In genomic region chr11:60104810-60105592, GRCm38 (mm10) we compare ENCODE assay signal across 7 mouse cellular contexts. TPM values are rescaled to one million over a fixed set of nuclear protein-coding genes. Genes with fewer than 3 reads are reported as not detected.
A peak's percentile ranks its signal among the peaks of the same experiment; 100 is the strongest.
DNase-seq lines count a peak whose midpoint lies in the region; ATAC-seq and TF ChIP-seq lines count a peak whose summit lies in the region.

Gene Rai1, plus strand, starts transcription at chr11:60105013.

- peak within 1 kb of the TSS; percentile 90 for H3K4me2 ChIP-seq in embryonic facial prominence, embryonic 14.5 days (ENCODE audit: low read depth, low read length)
- peak within 1 kb of the TSS; percentile 84 for H3K4me2 ChIP-seq in limb, embryonic 13.5 days (replicated peaks)
- H3K4me2 ChIP-seq in midbrain, embryonic 15.5 days, result peak within 1 kb of the TSS; percentile 71

- peak; percentile 95 for DNase-seq in adrenal gland, postnatal 14 days
- DNase-seq in embryonic facial prominence, embryonic 14.5 days (ENCODE audit: low spot score), result peak; percentile 94
- DNase-seq in heart, adult 2 months, result peak; percentile 92 to 96
- DNase-seq in kidney, adult 8-10 months, result peak; percentile 86 to 93
- DNase-seq in spleen, adult 18-20 months, result peak; percentile 85 to 96

- H3K9me3 ChIP-seq in embryonic facial prominence, embryonic 14.5 days (ENCODE audit: control insufficient read depth, low read length), result no peaks in the 10 kb centered on the region
- no peaks in the 10 kb centered on the region for H3K9me3 ChIP-seq in limb, embryonic 13.5 days
- H3K9me3 ChIP-seq in midbrain, embryonic 15.5 days, result no peaks in the 10 kb centered on the region

- intact Hi-C loops in heart, adult 2 months (cut with DNase I), result loop anchor here (1.0 to 5.0 kb wide), 7 partner anchors 10 to 308 kb away; partner anchors contain the start of genes Drc3 and Tom1l2

- no peaks in the 10 kb centered on the region for H3K36me3 ChIP-seq in embryonic facial prominence, embryonic 14.5 days (ENCODE audit: control insufficient read depth, insufficient read depth, low read length)
- no peaks in the 10 kb centered on the region for H3K36me3 ChIP-seq in heart, adult 2 months (ENCODE audit: control insufficient read depth, insufficient read depth, low read length)
- H3K36me3 ChIP-seq in limb, embryonic 13.5 days, result no peaks in the 10 kb centered on the region
- no peaks in the 10 kb centered on the region for H3K36me3 ChIP-seq in midbrain, embryonic 15.5 days (replicated peaks)

- peaks cover 15% of the 10 kb centered on the region for H3K79me2 ChIP-seq in heart, adult 2 months (replicated peaks; ENCODE audit: control insufficient read depth, insufficient read depth, low read length)

- H3K4me1 ChIP-seq in embryonic facial prominence, embryonic 14.5 days (ENCODE audit: control insufficient read depth, insufficient read depth, low read length), result peaks cover 35% of the 10 kb centered on the region
- peaks cover 24% of the 10 kb centered on the region for H3K4me1 ChIP-seq in heart, adult 2 months (ENCODE audit: control insufficient read depth, insufficient read depth, low read length)
- peaks cover 48% of the 10 kb centered on the region for H3K4me1 ChIP-seq in limb, embryonic 13.5 days
- peaks cover 41% of the 10 kb centered on the region for H3K4me1 ChIP-seq in midbrain, embryonic 15.5 days

- H3K27ac ChIP-seq in embryonic facial prominence, embryonic 14.5 days (replicated peaks; ENCODE audit: low read depth, low read length), result peak within 1 kb of the TSS; percentile 99
- peak within 1 kb of the TSS; percentile 94 for H3K27ac ChIP-seq in heart, adult 2 months
- H3K27ac ChIP-seq in limb, embryonic 13.5 days, result peak within 1 kb of the TSS; percentile 99
- H3K27ac ChIP-seq in midbrain, embryonic 15.5 days, result peak within 1 kb of the TSS; percentile 88

- 0 out of 2 replicates have a peak, but pooled peaks have one; percentile 58 for TF ChIP-seq EP300 in heart, adult 2 months (IDR thresholded peaks at IDR 0.05; ENCODE audit: insufficient read depth, low read depth, low read length)

- ATAC-seq in embryonic facial prominence, embryonic 14.5 days (ENCODE audit: low read depth), result peak; percentile 80
- ATAC-seq in limb, embryonic 13.5 days (ENCODE audit: low FRiP score, low read depth), result peak; percentile 73
- ATAC-seq in midbrain, embryonic 15.5 days (replicated peaks), result peak; percentile 83

- H3K9ac ChIP-seq in embryonic facial prominence, embryonic 14.5 days (ENCODE audit: low read depth, low read length), result peak within 1 kb of the TSS; percentile 100
- H3K9ac ChIP-seq in heart, adult 2 months (ENCODE audit: low read depth, low read length), result peak within 1 kb of the TSS; percentile 92
- peak within 1 kb of the TSS; percentile 100 for H3K9ac ChIP-seq in limb, embryonic 13.5 days
- peak within 1 kb of the TSS; percentile 97 for H3K9ac ChIP-seq in midbrain, embryonic 15.5 days

- no peak for TF ChIP-seq CTCF in heart, adult 2 months (IDR thresholded peaks at IDR 0.05)

- 0% methylated on average over 19 of the region's 105 CpGs for WGBS in embryonic facial prominence, embryonic 14.5 days
- WGBS in heart, adult 2 months, result under 1% methylated on average over 100 of the region's 105 CpGs
- WGBS in limb, embryonic 13.5 days, result 1% methylated on average over 89 of the region's 105 CpGs
- under 1% methylated on average over 81 of the region's 105 CpGs for WGBS in midbrain, embryonic 15.5 days

- H3K4me3 ChIP-seq in embryonic facial prominence, embryonic 14.5 days (ENCODE audit: low read depth, low read length), result peak within 1 kb of the TSS; percentile 96
- H3K4me3 ChIP-seq in heart, adult 2 months, result peak within 1 kb of the TSS; percentile 69
- H3K4me3 ChIP-seq in limb, embryonic 13.5 days, result peak within 1 kb of the TSS; percentile 98
- H3K4me3 ChIP-seq in midbrain, embryonic 15.5 days, result peak within 1 kb of the TSS; percentile 65

- no peak for TF ChIP-seq POLR2A in heart, adult 2 months (IDR thresholded peaks at IDR 0.05; ENCODE audit: insufficient read depth, low read depth, low read length)

- no peaks in the 10 kb centered on the region for H3K27me3 ChIP-seq in embryonic facial prominence, embryonic 14.5 days (replicated peaks; ENCODE audit: control insufficient read depth, insufficient read depth, low read length)
- H3K27me3 ChIP-seq in heart, adult 2 months (ENCODE audit: control insufficient read depth, insufficient read depth, low read length), result no peaks in the 10 kb centered on the region
- no peaks in the 10 kb centered on the region for H3K27me3 ChIP-seq in limb, embryonic 13.5 days
- no peaks in the 10 kb centered on the region for H3K27me3 ChIP-seq in midbrain, embryonic 15.5 days (replicated peaks)

RNA-seq across cellular contexts. Expression of gene Rai1, which starts in this region (rescaled TPM):
- 38.8 and 48.3 TPM in 2 replicates for total RNA-seq in adrenal gland, postnatal 14 days (2021)
- polyA plus RNA-seq in embryonic facial prominence, embryonic 14.5 days (2014; fragmentation: Nextera tagmentation; extraction: Ambion mirVana), result 23.9 and 27.6 TPM in 2 replicates
- 10 to 100 TPM; 21.8 to 26.5 TPM for total RNA-seq in heart, adult 2 months (2021)
- polyA plus RNA-seq in heart, adult 2 months (2012; rRNA removed), result 15.8 and 20.0 TPM in 2 replicates
- 27.3 and 29.6 TPM in 2 replicates for polyA plus RNA-seq in limb, embryonic 13.5 days (2015; fragmentation: Nextera tagmentation; extraction: Ambion mirVana)
- 34.2 and 34.7 TPM in 2 replicates for polyA plus RNA-seq in midbrain, embryonic 15.5 days (2015; fragmentation: Nextera tagmentation; extraction: Ambion mirVana)

Comparison
In these comparisons a context has a peak if more than half of its experiments do, and no peak if none do; other contexts are left out.
1. Peak in every context shown above with its lines: DNase-seq, ATAC-seq, H3K4me3 ChIP-seq and H3K27ac ChIP-seq.